Mouse (Mus musculus) spleen, postnatal 36 days (tissue): ENCODE data around the gene Etd.
"Not testable (repeated sequence)": the region's sequence is repeated elsewhere in the genome, so short reads cannot be mapped to it uniquely, and the experiment has no call there.

ENCODE experiments used
- DNase-seq, 2 experiments: peaks; one replicate each; pipeline ENCODE4 v3.0.0; 2022; ENCODE audit warnings: low spot score in 2 of 2, mixed read lengths in 1 of 2

Etd gene

GRCm38 (mm10) chrX:53434618-53435017, at the start of gene Etd:
Etd (plus strand) TSS chrX:53434918.
- DNase-seq, result no peak

GRCm38 (mm10) chrX:53386362-53386761, 48.4 kb upstream of the Etd start:
- DNase-seq, result no peak

GRCm38 (mm10) chrX:53432888-53433287, 1.8 kb upstream of the Etd start:
- no peak for DNase-seq

GRCm38 (mm10) chrX:53459573-53459972, 24.9 kb downstream of the Etd start:
- DNase-seq, result no peak

GRCm38 (mm10) chrX:53464194-53464593, 29.5 kb downstream of the Etd start:
- not testable (repeated sequence) for DNase-seq
